Mouse (Mus musculus) hindbrain, embryonic 15.5 days (tissue): Measurements from ENCODE around the gene Baat. TPM values are rescaled to one million over a fixed set of nuclear protein-coding genes. Genes with fewer than 3 reads are reported as not detected.

ENCODE experiments used
- ATAC-seq: fragments of 200-750 bp; cut with Nextera tagmentation; 2 replicates; pipeline ENCODE4 v1.8.0; 2017; ENCODE audit warnings: low read depth, moderate number of reproducible peaks, moderate TSS enrichment; ENCODE audit not compliant: low FRiP score
- H3K27ac ChIP-seq: fragments of 300-500 bp; sonication (generic); replicated peaks from 2 replicates; pipeline ENCODE4 v1.5.1; 2015; ENCODE audit warnings: mild to moderate bottlenecking, inconsistent platforms
- H3K27me3 ChIP-seq: fragments of 300-500 bp; sonication (generic); 2 replicates; pipeline ENCODE4 v1.6.1; 2015; ENCODE audit warnings: control low read depth, inconsistent platforms
- H3K36me3 ChIP-seq: fragments of 300-500 bp; sonication (generic); 2 replicates; pipeline ENCODE4 v1.6.1; 2015; ENCODE audit warnings: control low read depth, inconsistent platforms
- H3K4me1 ChIP-seq: fragments of 300-500 bp; sonication (generic); replicated peaks from 2 replicates; pipeline ENCODE4 v1.6.1; 2015; ENCODE audit warnings: control low read depth, inconsistent platforms
- H3K4me2 ChIP-seq: fragments of 300-500 bp; sonication (generic); 2 replicates; pipeline ENCODE4 v1.6.1; 2015; ENCODE audit warnings: moderate library complexity, mild to moderate bottlenecking, inconsistent platforms
- H3K4me3 ChIP-seq: fragments of 300-500 bp; sonication (generic); 2 replicates; pipeline ENCODE4 v1.5.1; 2015; ENCODE audit warnings: mild to moderate bottlenecking, inconsistent platforms
- H3K9ac ChIP-seq: fragments of 300-500 bp; sonication (generic); 2 replicates; pipeline ENCODE4 v1.6.1; 2015; ENCODE audit warnings: inconsistent platforms
- H3K9me3 ChIP-seq: fragments of 300-500 bp; sonication (generic); 2 replicates; pipeline ENCODE4 v1.6.1; 2016; ENCODE audit warnings: control low read depth, inconsistent platforms
- WGBS: fragments of 180-500 bp; shearing (Covaris S2); methylation state at CpG from one replicate; pipeline ENCODE4 v1.1.7; 2015; 5-methylcytosine and 5-hydroxymethylcytosine counted together
- polyA plus RNA-seq: library from polyadenylated mRNA; unstranded; fragments of >200 nt; fragmentation: Nextera tagmentation; extraction: Ambion mirVana; gene quantifications from 2 replicates; pipeline ENCODE4 v1.2.1, GENCODE M21; 2015

The Baat gene
- polyA plus RNA-seq, result not detected in 2 replicates

- no peaks in the 10 kb centered on the region for H3K27me3 ChIP-seq
- no peak within 1 kb of the TSS for H3K4me2 ChIP-seq
- no peaks in the 10 kb centered on the region for H3K4me1 ChIP-seq
- H3K27ac ChIP-seq, result no peak within 1 kb of the TSS
- no peaks in the 10 kb centered on the region for H3K9me3 ChIP-seq
- no peak within 1 kb of the TSS for H3K4me3 ChIP-seq
- no peak within 1 kb of the TSS for H3K9ac ChIP-seq
- no peak for ATAC-seq
- 84% methylated on average over 3 of the region's 3 CpGs for WGBS
- H3K36me3 ChIP-seq, result 0 out of 2 replicates have a peak, but pooled peaks cover under 1% of the 10 kb centered on the region
Observed at GRCm38 (mm10) chr4:49506386-49506785, at the start of gene Baat. Gene Baat (minus strand): TSS chr4:49506557.

GRCm38 (mm10) chr4:49553380-49553779, 47.0 kb upstream of the Baat start:
- H3K9ac ChIP-seq, result no peak overlapping the region
- no peak for ATAC-seq
- WGBS, result 89% methylated on average over 5 of the region's 5 CpGs
- no peaks in the 10 kb centered on the region for H3K4me1 ChIP-seq
- H3K36me3 ChIP-seq, result no peaks in the 10 kb centered on the region
- H3K9me3 ChIP-seq, result no peaks in the 10 kb centered on the region
- no peak overlapping the region for H3K4me3 ChIP-seq
- no peak overlapping the region for H3K27ac ChIP-seq
- H3K27me3 ChIP-seq, result no peaks in the 10 kb centered on the region
- H3K4me2 ChIP-seq, result no peak overlapping the region

GRCm38 (mm10) chr4:49549383-49549782, 43.0 kb upstream of the Baat start, which contains the start of gene Aldob:
Gene Aldob (minus strand): TSS chr4:49549546.
- no peak for ATAC-seq
- H3K9ac ChIP-seq, result no peak within 1 kb of the TSS
- H3K4me1 ChIP-seq, result no peaks in the 10 kb centered on the region
- 73% methylated on average over 3 of the region's 3 CpGs for WGBS
- H3K4me2 ChIP-seq, result no peak within 1 kb of the TSS
- no peaks in the 10 kb centered on the region for H3K36me3 ChIP-seq
- no peak within 1 kb of the TSS for H3K4me3 ChIP-seq
- no peak within 1 kb of the TSS for H3K27ac ChIP-seq
- H3K9me3 ChIP-seq, result no peaks in the 10 kb centered on the region
- no peaks in the 10 kb centered on the region for H3K27me3 ChIP-seq

GRCm38 (mm10) chr4:49547544-49548219, 41.3 kb upstream of the Baat start:
- no peaks in the 10 kb centered on the region for H3K27me3 ChIP-seq
- no peak overlapping the region for H3K27ac ChIP-seq
- no peak for ATAC-seq
- H3K4me2 ChIP-seq, result no peak overlapping the region
- H3K4me3 ChIP-seq, result no peak overlapping the region
- 87% methylated on average over 7 of the region's 7 CpGs for WGBS
- H3K36me3 ChIP-seq, result no peaks in the 10 kb centered on the region
- no peaks in the 10 kb centered on the region for H3K4me1 ChIP-seq
- H3K9ac ChIP-seq, result no peak overlapping the region
- no peaks in the 10 kb centered on the region for H3K9me3 ChIP-seq

GRCm38 (mm10) chr4:49546873-49547543, 40.7 kb upstream of the Baat start:
- Histone ChIP-seq H3K9me3 (no peaks in the 10 kb centered on the region), H3K4me2 (no peak overlapping the region)

GRCm38 (mm10) chr4:49546026-49546425, 39.7 kb upstream of the Baat start:
- WGBS, result 90% methylated on average over 2 of the region's 2 CpGs
- Histone ChIP-seq H3K27ac (no peak overlapping the region), H3K27me3 (no peaks in the 10 kb centered on the region), H3K9ac (no peak overlapping the region), H3K4me1 (no peaks in the 10 kb centered on the region), H3K36me3 (no peaks in the 10 kb centered on the region), H3K4me3 (no peak overlapping the region), H3K4me2 (no peak overlapping the region), H3K9me3 (no peaks in the 10 kb centered on the region)
- ATAC-seq, result no peak

More at GRCm38 (mm10) chr4:49546873-49547543, 40.7 kb upstream of the Baat start:
- Histone ChIP-seq H3K9ac (no peak overlapping the region), H3K4me3 (no peak overlapping the region), H3K27ac (no peak overlapping the region), H3K4me1 (no peaks in the 10 kb centered on the region), H3K27me3 (no peaks in the 10 kb centered on the region), H3K36me3 (no peaks in the 10 kb centered on the region)
- 76% methylated on average over 6 of the region's 6 CpGs for WGBS
- no peak for ATAC-seq

- H3K36me3 ChIP-seq, result no peaks in the 10 kb centered on the region
- 81% methylated on average over 3 of the region's 3 CpGs for WGBS
- H3K4me2 ChIP-seq, result no peak overlapping the region
- no peak overlapping the region for H3K27ac ChIP-seq
- ATAC-seq, result no peak
- no peak overlapping the region for H3K9ac ChIP-seq
- no peaks in the 10 kb centered on the region for H3K4me1 ChIP-seq
- no peaks in the 10 kb centered on the region for H3K27me3 ChIP-seq
- H3K4me3 ChIP-seq, result no peak overlapping the region
- no peaks in the 10 kb centered on the region for H3K9me3 ChIP-seq
Observed at GRCm38 (mm10) chr4:49540966-49541365, 34.6 kb upstream of the Baat start.

GRCm38 (mm10) chr4:49539665-49540064, 33.3 kb upstream of the Baat start:
- ATAC-seq, result no peak
- no peak overlapping the region for H3K4me3 ChIP-seq
- no peak overlapping the region for H3K4me2 ChIP-seq
- H3K9ac ChIP-seq, result no peak overlapping the region
- H3K27me3 ChIP-seq, result no peaks in the 10 kb centered on the region
- WGBS, result 72% methylated on average over 6 of the region's 6 CpGs
- no peaks in the 10 kb centered on the region for H3K9me3 ChIP-seq
- H3K36me3 ChIP-seq, result 0 out of 2 replicates have a peak, but pooled peaks cover 4% of the 10 kb centered on the region
- H3K4me1 ChIP-seq, result no peaks in the 10 kb centered on the region
- no peak overlapping the region for H3K27ac ChIP-seq

GRCm38 (mm10) chr4:49536671-49537070, 30.3 kb upstream of the Baat start:
- Histone ChIP-seq H3K4me3 (no peak overlapping the region), H3K27me3 (no peaks in the 10 kb centered on the region), H3K9ac (no peak overlapping the region), H3K36me3 (peaks cover 18% of the 10 kb centered on the region), H3K4me2 (no peak overlapping the region), H3K27ac (no peak overlapping the region), H3K9me3 (no peaks in the 10 kb centered on the region), H3K4me1 (no peaks in the 10 kb centered on the region)
- ATAC-seq, result no peak
- 92% methylated on average over 4 of the region's 4 CpGs for WGBS

GRCm38 (mm10) chr4:49535675-49536294, 29.4 kb upstream of the Baat start:
- peaks cover 23% of the 10 kb centered on the region for H3K36me3 ChIP-seq
- H3K4me2 ChIP-seq, result no peak overlapping the region
- WGBS, result 96% methylated on average over 4 of the region's 4 CpGs
- no peaks in the 10 kb centered on the region for H3K4me1 ChIP-seq
- H3K9me3 ChIP-seq, result no peaks in the 10 kb centered on the region
- no peak overlapping the region for H3K27ac ChIP-seq
- no peak overlapping the region for H3K9ac ChIP-seq
- no peaks in the 10 kb centered on the region for H3K27me3 ChIP-seq
- ATAC-seq, result no peak
- H3K4me3 ChIP-seq, result no peak overlapping the region

- WGBS, result 91% methylated on average over 3 of the region's 3 CpGs
- Histone ChIP-seq H3K9ac (no peak overlapping the region), H3K9me3 (0 out of 2 replicates have a peak, but pooled peaks cover 4% of the 10 kb centered on the region), H3K4me3 (no peak overlapping the region), H3K27ac (no peak overlapping the region), H3K4me1 (no peaks in the 10 kb centered on the region), H3K27me3 (no peaks in the 10 kb centered on the region), H3K36me3 (peaks cover 30% of the 10 kb centered on the region), H3K4me2 (no peak overlapping the region)
- ATAC-seq, result no peak
Observed at GRCm38 (mm10) chr4:49535036-49535435, 28.7 kb upstream of the Baat start.

- Histone ChIP-seq H3K4me1 (peaks cover 39% of the 10 kb centered on the region), H3K9me3 (no peaks in the 10 kb centered on the region), H3K9ac (no peak overlapping the region), H3K27ac (no peak overlapping the region), H3K4me3 (peak overlapping the region; percentile 74; the same call in 1 of the 2 replicates), H3K36me3 (peaks cover 27% of the 10 kb centered on the region), H3K4me2 (peak overlapping the region; percentile 78), H3K27me3 (no peaks in the 10 kb centered on the region)
- ATAC-seq, result no peak
- 69% methylated on average over 9 of the region's 9 CpGs for WGBS
Observed at GRCm38 (mm10) chr4:49522576-49522975, 16.2 kb upstream of the Baat start.
